Mouse (Mus musculus) erythroblast, embryonic 14.5 days (primary cell): ENCODE data around the gene Lca5l. TPM values are rescaled to one million over a fixed set of nuclear protein-coding genes. Genes with fewer than 3 reads are reported as not detected.

Experiments used
- H3K27me3 ChIP-seq: 2 replicates; pipeline ENCODE4 v1.6.1; 2012; ENCODE audit warnings: inconsistent platforms; ENCODE audit not compliant: control insufficient read depth
- H3K36me3 ChIP-seq: 2 replicates; pipeline ENCODE4 v1.6.1; 2012; ENCODE audit warnings: mild to moderate bottlenecking, inconsistent platforms; ENCODE audit not compliant: control insufficient read depth
- H3K4me1 ChIP-seq: 2 replicates; pipeline ENCODE4 v1.6.1; 2012; ENCODE audit warnings: inconsistent platforms; ENCODE audit not compliant: control insufficient read depth
- H3K4me3 ChIP-seq: replicated peaks from 2 replicates; pipeline ENCODE3; 2012; ENCODE audit warnings: moderate library complexity, mild to moderate bottlenecking, inconsistent platforms
- H3K9me3 ChIP-seq: 2 replicates; pipeline ENCODE4 v1.6.1; 2012; ENCODE audit warnings: low read length, inconsistent platforms, mixed read lengths; ENCODE audit not compliant: control insufficient read depth
- GATA1 ChIP-seq: IDR thresholded peaks from 2 replicates; pipeline ENCODE4 v1.6.1; 2012; ENCODE audit warnings: low read length, inconsistent platforms, mixed read lengths
- TAL1 ChIP-seq: IDR thresholded peaks from 3 replicates; pipeline ENCODE4 v1.6.1; 2012; ENCODE audit warnings: low read length, inconsistent platforms, mixed read lengths
- polyA plus RNA-seq: library from polyadenylated mRNA; stranded (reverse); fragments of >175 nt; gene quantifications from 2 replicates; pipeline ENCODE4 v1.2.3, GENCODE M21; 2012

The Lca5l gene
- polyA plus RNA-seq, 1 experiment, result not detected

DNA sequence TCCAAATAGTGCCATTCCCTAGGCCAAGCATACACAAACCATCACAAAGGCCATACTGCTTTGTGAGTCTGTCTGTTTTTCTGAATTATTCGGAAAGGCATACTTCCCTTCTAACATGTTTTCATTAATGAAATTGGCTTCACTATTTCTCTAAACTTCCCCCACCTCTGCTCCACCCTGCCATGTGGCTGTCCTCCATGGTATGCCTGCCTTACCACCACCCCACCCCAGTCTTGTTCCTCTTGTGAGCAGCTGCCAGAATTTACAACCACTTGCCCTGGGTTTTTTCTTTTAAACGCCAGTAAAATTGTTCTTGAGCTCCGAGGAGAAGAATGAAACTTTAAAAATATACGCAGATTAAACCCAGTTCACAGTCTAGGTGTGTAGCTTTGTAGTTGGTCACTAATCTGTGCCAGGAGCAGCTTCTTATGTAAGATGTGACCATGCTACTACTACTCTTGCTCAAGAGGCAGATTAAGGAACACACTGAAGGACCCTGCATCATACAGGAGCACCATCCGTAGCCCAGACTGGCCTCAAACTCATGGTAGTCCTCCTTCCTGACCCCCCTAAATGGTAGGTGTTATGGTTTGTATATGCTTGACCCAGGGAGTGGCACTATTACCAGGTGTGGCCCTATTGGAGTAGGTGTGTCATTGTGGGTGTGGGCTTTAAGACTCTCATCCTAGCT lies 81.3 kb downstream of the Lca5l start:
- Histone ChIP-seq H3K27me3 (peaks cover 3% of the 10 kb centered on the region), H3K4me3 (no peak overlapping the region), H3K36me3 (no peaks in the 10 kb centered on the region), H3K9me3 (no peaks in the 10 kb centered on the region), H3K4me1 (no peaks in the 10 kb centered on the region)
- TF ChIP-seq GATA1 (no peak), TAL1 (no peak)

DNA sequence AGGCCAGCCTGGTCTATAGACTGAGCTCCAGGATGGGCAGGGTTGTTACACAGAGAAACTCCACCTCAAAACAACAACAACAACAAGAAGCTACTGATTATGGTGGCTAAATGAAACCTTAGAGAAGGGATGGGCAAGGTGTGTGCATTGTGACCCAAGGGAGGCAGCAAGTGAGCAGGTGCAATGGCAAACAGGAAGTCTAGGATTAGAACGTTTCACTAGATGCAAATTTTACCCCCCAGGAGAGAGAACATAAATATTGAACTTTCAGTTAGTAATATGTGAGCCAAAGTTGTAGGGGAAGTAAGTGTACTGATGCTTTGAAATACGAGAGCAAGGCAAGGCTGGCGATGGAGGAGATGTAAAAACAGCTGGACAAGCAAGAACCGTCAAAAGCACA lies 82.4 kb downstream of the Lca5l start:
- TF ChIP-seq GATA1 (no peak), TAL1 (no peak)
- H3K4me1 ChIP-seq, result no peaks in the 10 kb centered on the region
- H3K36me3 ChIP-seq, result no peaks in the 10 kb centered on the region
- no peak overlapping the region for H3K4me3 ChIP-seq
- H3K9me3 ChIP-seq, result no peaks in the 10 kb centered on the region
- H3K27me3 ChIP-seq, result peaks cover 3% of the 10 kb centered on the region

Other genes starting within 250 kb of the Lca5l start
- gene Psmg1, start 201.3 kb downstream of the Lca5l start, polyA plus RNA-seq, result 1.4 and 1.6 TPM in 2 replicates
- gene Brwd1, start 109.7 kb downstream of the Lca5l start, polyA plus RNA-seq, result 0.04 and 0.08 TPM in 2 replicates
- 7.3 and 8.2 TPM in 2 replicates for gene Hmgn1, start 64.5 kb downstream of the Lca5l start, polyA plus RNA-seq
- gene Wrb, start 46.9 kb downstream of the Lca5l start, polyA plus RNA-seq, result 0.04 and 0.07 TPM in 2 replicates
- gene Sh3bgr, start 8.2 kb upstream of the Lca5l start, polyA plus RNA-seq, result not detected in 2 replicates
- not detected in 2 replicates for gene B3galt5, start 43.5 kb upstream of the Lca5l start, polyA plus RNA-seq